Mouse (Mus musculus): ENCODE results near the gene Il10ra. TPM values are rescaled to one million over a fixed set of nuclear protein-coding genes. Genes with fewer than 3 reads are reported as not detected.

Gene Il10ra
- 147 to 156 TPM (median 155 TPM) in 4 replicates for total RNA-seq (2023)

DNA sequence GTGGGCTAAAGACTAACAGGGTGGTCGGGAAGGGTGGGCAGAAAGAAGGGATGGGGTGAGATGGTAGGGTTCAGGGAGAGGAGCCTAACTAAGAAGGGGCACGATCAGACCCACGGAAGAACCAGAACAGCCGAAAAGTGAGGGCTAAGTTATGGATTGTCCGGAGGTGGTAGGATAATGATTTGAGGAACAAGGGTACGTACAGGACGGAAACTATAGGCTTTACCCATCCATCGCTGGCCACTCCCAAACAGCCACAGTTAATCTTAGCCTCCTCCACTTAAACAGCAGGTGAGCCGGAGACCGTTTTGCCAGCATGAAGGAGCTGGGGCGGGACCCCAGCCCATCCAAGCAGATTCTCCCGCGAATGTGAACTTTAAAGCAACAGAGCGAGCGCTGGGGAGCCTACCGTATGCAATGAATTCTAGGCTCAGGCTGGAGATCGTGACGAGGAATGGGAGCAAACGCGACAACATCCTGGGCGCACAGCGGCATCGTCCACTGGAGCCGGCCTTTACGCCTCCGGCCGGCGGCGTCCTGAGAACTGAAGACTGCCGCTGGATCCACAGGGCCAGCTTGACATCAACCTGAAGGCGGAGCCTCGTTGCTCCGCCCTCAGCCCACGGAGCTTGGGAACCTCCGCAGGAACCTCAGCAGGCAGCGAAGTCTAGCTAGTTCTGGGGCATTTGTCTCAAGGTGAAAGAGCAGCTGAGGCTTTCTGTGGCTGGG is at the start of gene Il10ra:
Gene Il10ra, minus strand, starts transcription at position 553 of the 729 bp plus-strand sequence.

Other genes starting within 250 kb of the Il10ra start
- gene Mpzl2, start 229.3 kb downstream of the Il10ra start, total RNA-seq (2023): 0.52 to 1.4 TPM (median 0.77 TPM) in 4 replicates
- 5.4 to 12.4 TPM (median 7.1 TPM) in 4 replicates for gene Mpzl3, start 214.0 kb downstream of the Il10ra start, total RNA-seq (2023)
- gene Jaml, start 190.0 kb downstream of the Il10ra start, total RNA-seq (2023): 15.3 to 28.6 TPM (median 19.5 TPM) in 4 replicates
- gene Scn2b, start 151.4 kb downstream of the Il10ra start, total RNA-seq (2023): 0.48 to 0.75 TPM (median 0.55 TPM) in 4 replicates
- 0.33 to 0.63 TPM (median 0.43 TPM) in 4 replicates for gene Scn4b, start 130.8 kb downstream of the Il10ra start, total RNA-seq (2023)
- gene BC049352, start 87.1 kb downstream of the Il10ra start, total RNA-seq (2023): 0.46 to 0.58 TPM in 2 of 4 replicates, not detected in the others
- gene Tmprss4, start 65.1 kb downstream of the Il10ra start, total RNA-seq (2023): not detected in 4 replicates
- 0.24 to 0.56 TPM (median 0.40 TPM) in 4 replicates for gene Tmprss13, start 50.0 kb upstream of the Il10ra start, total RNA-seq (2023)
- gene Fxyd6, start 101.0 kb upstream of the Il10ra start, total RNA-seq (2023): not detected in 4 replicates
- not detected in 4 replicates for gene Fxyd2, start 130.5 kb upstream of the Il10ra start, total RNA-seq (2023)
- gene Dscaml1, start 157.5 kb upstream of the Il10ra start, total RNA-seq (2023): not detected in 4 replicates

All from B cell, adult 62 days (primary cell).